Mouse (Mus musculus) small intestine, adult 2 months (tissue): Measurements from ENCODE around the gene BC034090. TPM values are rescaled to one million over a fixed set of nuclear protein-coding genes. Genes with fewer than 3 reads are reported as not detected.

ENCODE experiments used
- H3K27ac ChIP-seq: fragments of 200-500 bp; 2 replicates; pipeline ENCODE4 v1.5.1; 2012; ENCODE audit warnings: low read depth, low read length, control low read depth, inconsistent platforms; ENCODE audit not compliant: insufficient read depth
- H3K27me3 ChIP-seq: fragments of 200-500 bp; 2 replicates; pipeline ENCODE4 v1.6.1; 2012; ENCODE audit warnings: mild to moderate bottlenecking, moderate library complexity, low read length, inconsistent platforms; ENCODE audit not compliant: control insufficient read depth, insufficient read depth
- H3K36me3 ChIP-seq: fragments of 200-500 bp; 2 replicates; pipeline ENCODE4 v1.6.1; 2012; ENCODE audit warnings: mild to moderate bottlenecking, low read length, control low read depth, inconsistent platforms; ENCODE audit not compliant: control insufficient read depth, insufficient read depth
- H3K4me1 ChIP-seq: fragments of 200-500 bp; 2 replicates; pipeline ENCODE4 v1.6.1; 2012; ENCODE audit warnings: low read length, inconsistent platforms, mixed read lengths; ENCODE audit not compliant: control insufficient read depth, insufficient read depth, insufficient read length
- H3K4me3 ChIP-seq: fragments of 200-500 bp; 2 replicates; pipeline ENCODE4 v1.5.1; 2012; ENCODE audit warnings: low read depth, mild to moderate bottlenecking, control low read depth, inconsistent platforms, low read length, moderate library complexity
- CTCF ChIP-seq: fragments of 200-500 bp; IDR thresholded peaks from 2 replicates; pipeline ENCODE4 v1.5.1; 2012; ENCODE audit warnings: low read depth, mild to moderate bottlenecking, control low read depth, inconsistent platforms, low read length, moderate library complexity, mixed read lengths; ENCODE audit not compliant: insufficient replicate concordance, insufficient read length; ENCODE audit errors: extremely low read depth
- POLR2A ChIP-seq: fragments of 200-500 bp; IDR thresholded peaks from 2 replicates; pipeline ENCODE4 v1.6.1; 2012; ENCODE audit warnings: low read depth, mild to moderate bottlenecking, control low read depth, inconsistent platforms, low read length, moderate library complexity
- WGBS: fragments of 180-500 bp; shearing (Covaris S2); methylation state at CpG from one replicate; pipeline ENCODE4 v1.1.7; 2018; 5-methylcytosine and 5-hydroxymethylcytosine counted together
- polyA plus RNA-seq: library from polyadenylated mRNA; depleted of rRNA; stranded (reverse); fragments of >200 nt; gene quantifications from 2 replicates; pipeline ENCODE4 v1.2.3, GENCODE M21; 2012; rRNA removed

BC034090 gene
- polyA plus RNA-seq, 1 experiment = 2.4 TPM

DNA sequence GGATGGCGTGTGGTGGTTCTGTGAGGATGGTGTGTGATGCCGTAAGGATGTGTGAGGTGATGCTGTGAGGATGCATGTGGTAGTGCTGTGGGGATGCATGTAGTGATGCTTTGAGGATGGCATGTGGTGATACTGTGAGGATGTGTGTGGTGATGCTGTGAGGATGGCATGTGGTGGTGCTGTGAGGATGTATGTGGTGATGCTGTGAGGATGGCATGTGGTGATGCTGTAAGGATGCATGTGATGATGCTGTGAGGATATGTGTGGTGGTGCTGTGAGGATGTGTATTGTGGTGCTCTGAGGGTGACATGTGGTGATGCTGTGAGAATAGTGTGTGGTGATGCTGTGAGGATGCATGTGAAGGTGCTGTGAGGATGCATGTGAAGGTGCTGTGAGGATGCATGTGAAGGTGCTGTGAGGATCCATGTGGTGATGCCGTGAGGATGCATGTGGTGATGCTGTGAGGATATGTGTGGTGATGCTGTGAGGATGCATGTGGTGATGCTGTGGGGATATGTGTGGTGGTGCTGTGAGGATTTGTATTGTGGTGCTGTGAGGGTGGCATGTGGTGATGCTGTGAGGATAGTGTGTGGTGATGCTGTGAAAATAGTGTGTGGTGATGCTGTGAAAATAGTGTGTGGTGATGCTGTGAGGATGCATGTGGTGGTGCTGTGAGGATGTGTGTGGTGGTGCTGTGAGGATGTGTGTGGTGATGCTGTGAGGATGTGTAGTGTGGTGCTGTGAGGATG is 71.2 kb downstream of the BC034090 start:
- no peaks in the 10 kb centered on the region for H3K27me3 ChIP-seq
- H3K36me3 ChIP-seq = peaks cover 2% of the 10 kb centered on the region; the same call in 1 of the 2 replicates
- no peaks in the 10 kb centered on the region for H3K4me1 ChIP-seq
- no peak overlapping the region for H3K27ac ChIP-seq
- no peak for TF ChIP-seq CTCF
- TF ChIP-seq POLR2A = no peak
- WGBS = 92% methylated on average over 3 of the region's 3 CpGs
- H3K4me3 ChIP-seq = no peak overlapping the region

DNA sequence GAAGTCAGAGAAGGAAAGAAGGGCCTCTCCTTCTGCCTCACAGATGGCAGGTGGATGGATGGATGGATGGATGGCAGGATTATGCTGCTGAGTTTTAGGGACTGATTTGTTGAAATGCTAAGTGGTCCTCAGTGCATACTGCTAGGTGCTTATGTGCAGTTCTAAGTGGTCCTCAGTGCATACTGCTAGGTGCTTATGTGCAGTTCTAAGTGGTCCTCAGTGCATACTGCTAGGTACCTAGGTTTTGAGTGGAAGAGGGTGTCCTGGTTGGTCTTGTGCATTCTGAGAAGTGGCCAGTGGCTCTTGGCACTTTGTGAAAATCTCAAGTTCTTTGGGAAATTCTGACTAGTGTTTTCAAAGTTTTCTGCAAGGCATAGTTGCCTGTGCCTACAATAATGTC is 74.3 kb downstream of the BC034090 start:
- no peaks in the 10 kb centered on the region for H3K4me1 ChIP-seq
- H3K27me3 ChIP-seq = no peaks in the 10 kb centered on the region
- no peak overlapping the region for H3K27ac ChIP-seq
- TF ChIP-seq POLR2A (no peak), CTCF (no peak)
- no peak overlapping the region for H3K4me3 ChIP-seq
- no peaks in the 10 kb centered on the region for H3K36me3 ChIP-seq

DNA sequence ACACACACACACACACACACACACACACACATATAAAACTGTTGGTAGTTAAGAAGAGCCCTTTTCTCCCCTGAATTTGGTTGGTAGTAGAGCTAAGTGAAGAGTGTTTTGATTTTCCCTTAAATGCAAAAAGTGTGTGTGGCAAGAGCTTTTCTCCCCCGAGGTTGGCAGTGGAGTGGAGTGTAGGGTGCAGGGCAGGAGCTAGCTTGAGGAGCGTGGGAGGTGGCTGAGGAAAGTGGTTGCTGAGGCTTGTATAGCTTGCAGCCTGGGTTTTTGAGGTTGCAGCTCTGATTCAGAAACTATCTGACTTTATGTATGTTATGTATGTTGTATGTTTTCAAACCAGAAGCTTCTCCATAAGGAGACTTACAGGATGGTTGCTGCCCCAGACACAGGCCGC is 76.8 kb downstream of the BC034090 start:
- TF ChIP-seq CTCF (no peak), POLR2A (no peak)

More for the DNA sequence above, 76.8 kb downstream of the BC034090 start:
- Histone ChIP-seq H3K4me3 (no peak overlapping the region), H3K27ac (no peak overlapping the region), H3K27me3 (no peaks in the 10 kb centered on the region), H3K36me3 (no peaks in the 10 kb centered on the region), H3K4me1 (no peaks in the 10 kb centered on the region)
- 77% methylated on average over 3 of the region's 3 CpGs for WGBS

Other genes with a start within 250 kb of the BC034090 start
- 25.4 and 63.9 TPM in 2 replicates for gene Ier5, start 144.8 kb downstream of the BC034090 start, polyA plus RNA-seq
- 0.47 and 0.66 TPM in 2 replicates for gene Mr1, start 97.6 kb downstream of the BC034090 start, polyA plus RNA-seq
- 15.4 and 32.4 TPM in 2 replicates for gene Stx6, start 85.7 kb downstream of the BC034090 start, polyA plus RNA-seq
- 2.8 and 6.7 TPM in 2 replicates for gene Xpr1, start 173.0 kb upstream of the BC034090 start, polyA plus RNA-seq